Mouse (Mus musculus) bone marrow, adult 2 months (tissue): ENCODE measurements around the gene Zfp319.

Experiments
- CTCF ChIP-seq: fragments of 200-500 bp; IDR thresholded peaks from 2 replicates; pipeline ENCODE4 v1.5.1; 2011; ENCODE audit warnings: low read length, control low read depth; ENCODE audit not compliant: control insufficient read depth, insufficient read depth
- POLR2A ChIP-seq: fragments of 200-500 bp; IDR thresholded peaks from 2 replicates; pipeline ENCODE4 v1.6.1; 2011; ENCODE audit warnings: low read depth, mild to moderate bottlenecking, control low read depth, low read length, borderline replicate concordance; ENCODE audit not compliant: control insufficient read depth

DNA sequence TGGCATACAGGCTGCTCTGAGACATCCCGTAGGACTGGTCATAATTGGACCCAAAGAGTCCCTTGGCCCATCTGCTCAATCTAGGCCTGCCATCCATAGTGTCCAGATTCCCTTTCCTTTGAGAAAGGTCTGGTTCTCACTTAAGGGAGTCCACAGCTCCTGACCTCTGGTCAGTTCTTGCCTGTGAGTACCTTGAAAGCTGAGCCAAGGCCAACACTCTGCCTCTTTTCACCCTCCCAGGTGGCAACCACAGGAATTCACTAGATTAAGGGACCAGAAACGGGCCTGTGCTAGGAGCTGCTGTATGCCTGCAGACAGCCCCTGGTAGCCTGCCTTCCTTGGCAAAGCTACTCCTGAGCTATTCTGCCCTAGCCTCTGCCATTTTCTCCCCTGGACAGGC lies 22.9 kb upstream of the Zfp319 start:
- no peak for TF ChIP-seq CTCF
- TF ChIP-seq POLR2A: no peak
